Mouse (Mus musculus) frontal cortex, adult (tissue): ENCODE measurements around the gene Lcn8.
A peak's percentile ranks its signal among the peaks of the same experiment; 100 is the strongest.

ENCODE experiments used
- ATAC-seq: cut with Nextera tagmentation; 2 replicates; pipeline ENCODE4 v1.9.2; 2017; ENCODE audit warnings: mild to moderate bottlenecking, moderate library complexity, mixed read lengths; ENCODE audit not compliant: low TSS enrichment

Gene Lcn8

GRCm38 (mm10) chr2:25652902-25653301, at the start of gene Lcn8:
Gene Lcn8, plus strand, starts transcription at chr2:25653120.
- ATAC-seq: no peak

GRCm38 (mm10) chr2:25607761-25608622, 44.9 kb upstream of the Lcn8 start, which contains the start of gene Rabl6:
Gene Rabl6, minus strand, starts transcription at chr2:25608521.
- ATAC-seq: peak; percentile 87

GRCm38 (mm10) chr2:25608671-25609070, 44.2 kb upstream of the Lcn8 start:
- 0 out of 2 replicates have a peak, but pooled peaks have one; percentile 11 for ATAC-seq

GRCm38 (mm10) chr2:25616398-25616797, 36.5 kb upstream of the Lcn8 start:
- ATAC-seq: no peak

- no peak for ATAC-seq
Observed at GRCm38 (mm10) chr2:25617578-25617977, 35.3 kb upstream of the Lcn8 start, which contains the start of gene Ccdc183. Gene Ccdc183, minus strand, starts transcription at chr2:25617678.

- no peak for ATAC-seq
Observed at GRCm38 (mm10) chr2:25620386-25620785, 32.5 kb upstream of the Lcn8 start.

- no peak for ATAC-seq
Observed at GRCm38 (mm10) chr2:25620852-25621228, 32.1 kb upstream of the Lcn8 start.

GRCm38 (mm10) chr2:25621229-25622200, 31.4 kb upstream of the Lcn8 start, which contains the start of gene Tmem141:
Gene Tmem141, minus strand, starts transcription at chr2:25622005.
- peak; percentile 96 for ATAC-seq

- no peak for ATAC-seq
Observed at GRCm38 (mm10) chr2:25625986-25626385, 26.9 kb upstream of the Lcn8 start.

- no peak for ATAC-seq
Observed at GRCm38 (mm10) chr2:25627811-25628210, 25.1 kb upstream of the Lcn8 start, which contains the start of gene Fcna. Gene Fcna, minus strand, starts transcription at chr2:25628030.

- no peak for ATAC-seq
Observed at GRCm38 (mm10) chr2:25628738-25629137, 24.2 kb upstream of the Lcn8 start.

- no peak for ATAC-seq
Observed at GRCm38 (mm10) chr2:25633616-25634015, 19.3 kb upstream of the Lcn8 start.

GRCm38 (mm10) chr2:25634046-25634445, 18.9 kb upstream of the Lcn8 start:
- peak; percentile 73 for ATAC-seq

- no peak for ATAC-seq
Observed at GRCm38 (mm10) chr2:25639890-25640289, 13.0 kb upstream of the Lcn8 start.

- no peak for ATAC-seq
Observed at GRCm38 (mm10) chr2:25654502-25654901, 1.6 kb downstream of the Lcn8 start.

- ATAC-seq: peak; percentile 57; the same call in 1 of the 2 replicates
Observed at GRCm38 (mm10) chr2:25656691-25657090, 3.8 kb downstream of the Lcn8 start.

GRCm38 (mm10) chr2:25657246-25657645, 4.3 kb downstream of the Lcn8 start:
- ATAC-seq: no peak

- ATAC-seq: no peak
Observed at GRCm38 (mm10) chr2:25657652-25658051, 4.7 kb downstream of the Lcn8 start, which contains the start of gene Lcn5. Gene Lcn5, plus strand, starts transcription at chr2:25657952.

GRCm38 (mm10) chr2:25660279-25660678, 7.4 kb downstream of the Lcn8 start:
- ATAC-seq: no peak

GRCm38 (mm10) chr2:25661245-25661970, 8.5 kb downstream of the Lcn8 start:
- ATAC-seq: no peak

- ATAC-seq: no peak
Observed at GRCm38 (mm10) chr2:25663511-25663910, 10.6 kb downstream of the Lcn8 start.
